Mouse (Mus musculus) stomach, embryonic 14.5 days (tissue): ENCODE measurements around the gene Sstr4. TPM values are rescaled to one million over a fixed set of nuclear protein-coding genes. Genes with fewer than 3 reads are reported as not detected.

Experiments
- ATAC-seq: fragments of 200-750 bp; cut with Nextera tagmentation; 2 replicates; pipeline ENCODE4 v1.8.0; 2017; ENCODE audit warnings: low read depth, moderate TSS enrichment; ENCODE audit not compliant: insufficient number of reproducible peaks, insufficient read depth, low FRiP score
- H3K27ac ChIP-seq: fragments of 300-500 bp; sonication (generic); 2 replicates; pipeline ENCODE4 v1.5.1; 2014; ENCODE audit warnings: mild to moderate bottlenecking, low read length, moderate library complexity, mixed read lengths
- H3K27me3 ChIP-seq: fragments of 300-500 bp; sonication (generic); 2 replicates; pipeline ENCODE4 v1.6.1; 2014; ENCODE audit warnings: low read length, control low read depth, mixed read lengths; ENCODE audit not compliant: control insufficient read depth, insufficient read depth
- H3K36me3 ChIP-seq: fragments of 300-500 bp; sonication (generic); 2 replicates; pipeline ENCODE4 v1.6.1; 2014; ENCODE audit warnings: mild to moderate bottlenecking, control low read depth, low read length, moderate library complexity, mixed read lengths; ENCODE audit not compliant: control insufficient read depth, insufficient read depth
- H3K4me1 ChIP-seq: fragments of 300-500 bp; sonication (generic); 2 replicates; pipeline ENCODE4 v1.6.1; 2014; ENCODE audit warnings: low read length, control low read depth, mixed read lengths; ENCODE audit not compliant: control insufficient read depth, insufficient read depth
- H3K4me2 ChIP-seq: fragments of 300-500 bp; sonication (generic); replicated peaks from 2 replicates; pipeline ENCODE4 v1.6.1; 2014; ENCODE audit warnings: low read depth, low read length, control low read depth
- H3K4me3 ChIP-seq: fragments of 300-500 bp; sonication (generic); 2 replicates; pipeline ENCODE4 v1.5.1; 2014; ENCODE audit warnings: low read depth, low read length, control low read depth
- H3K9ac ChIP-seq: fragments of 300-500 bp; sonication (generic); replicated peaks from 2 replicates; pipeline ENCODE4 v1.6.1; 2014; ENCODE audit warnings: low read depth, mild to moderate bottlenecking, control low read depth, low read length, moderate library complexity, mixed read lengths
- H3K9me3 ChIP-seq: fragments of 300-500 bp; sonication (generic); 2 replicates; pipeline ENCODE4 v1.6.1; 2016; ENCODE audit warnings: low read depth, low read length, control low read depth; ENCODE audit not compliant: control insufficient read depth
- WGBS: fragments of 180-500 bp; shearing (Covaris S2); extraction: QIAGEN DNeasy Blood & Tissue Kit; methylation state at CpG from one replicate; pipeline ENCODE4 v1.1.7; 2014; 5-methylcytosine and 5-hydroxymethylcytosine counted together
- polyA plus RNA-seq: library from polyadenylated mRNA; unstranded; fragments of >200 nt; fragmentation: Nextera tagmentation; extraction: Ambion mirVana; gene quantifications from 2 replicates; pipeline ENCODE4 v1.2.1, GENCODE M21; 2014

The Sstr4 gene
- polyA plus RNA-seq, 1 experiment from 2014 or later: 4.0 TPM

GRCm38 (mm10) chr2:148443249-148443958 is 48.3 kb downstream of the Sstr4 start, which contains the start of gene Cd93:
Gene Cd93 (minus strand): TSS chr2:148443563.
- no peak within 1 kb of the TSS for H3K9ac ChIP-seq
- H3K4me2 ChIP-seq: no peak within 1 kb of the TSS
- 56% methylated on average over 13 of the region's 13 CpGs for WGBS
- H3K36me3 ChIP-seq: no peaks in the 10 kb centered on the region
- no peaks in the 10 kb centered on the region for H3K4me1 ChIP-seq
- peak; percentile 50 for ATAC-seq
- no peaks in the 10 kb centered on the region for H3K27me3 ChIP-seq
- peak within 1 kb of the TSS; percentile 10; the same call in 1 of the 2 replicates for H3K4me3 ChIP-seq
- no peaks in the 10 kb centered on the region for H3K9me3 ChIP-seq
- H3K27ac ChIP-seq: peak within 1 kb of the TSS; percentile 35; the same call in 1 of the 2 replicates

GRCm38 (mm10) chr2:148444472-148444871 is 49.3 kb downstream of the Sstr4 start:
- no peak overlapping the region for H3K4me3 ChIP-seq
- H3K4me1 ChIP-seq: no peaks in the 10 kb centered on the region
- no peak overlapping the region for H3K4me2 ChIP-seq
- ATAC-seq: no peak
- 56% methylated on average over 1 of the region's 1 CpGs for WGBS
- H3K27ac ChIP-seq: no peak overlapping the region
- no peaks in the 10 kb centered on the region for H3K36me3 ChIP-seq
- no peaks in the 10 kb centered on the region for H3K9me3 ChIP-seq
- no peaks in the 10 kb centered on the region for H3K27me3 ChIP-seq
- no peak overlapping the region for H3K9ac ChIP-seq

- Histone ChIP-seq H3K27ac (no peak overlapping the region), H3K4me3 (no peak overlapping the region), H3K4me1 (no peaks in the 10 kb centered on the region), H3K9ac (no peak overlapping the region), H3K36me3 (no peaks in the 10 kb centered on the region), H3K4me2 (no peak overlapping the region), H3K27me3 (no peaks in the 10 kb centered on the region), H3K9me3 (no peaks in the 10 kb centered on the region)
- no peak for ATAC-seq
- WGBS: 80% methylated on average over 1 of the region's 1 CpGs
Observed at GRCm38 (mm10) chr2:148445616-148446015, 50.5 kb downstream of the Sstr4 start.

Other genes starting within 250 kb of the Sstr4 start
- gene Thbd, start 12.8 kb downstream of the Sstr4 start, polyA plus RNA-seq: 25.9 and 28.5 TPM in 2 replicates
- gene Cd93, start 48.2 kb downstream of the Sstr4 start, polyA plus RNA-seq: 12.8 and 13.7 TPM in 2 replicates